Mouse (Mus musculus) olfactory bulb, adult 2 months (tissue): ENCODE measurements around the gene Olfr1220.

Experiments
- CTCF ChIP-seq: fragments of 200-500 bp; IDR thresholded peaks from 2 replicates; pipeline ENCODE4 v1.5.1; 2012; ENCODE audit warnings: low read depth, mild to moderate bottlenecking, low read length, moderate library complexity; ENCODE audit not compliant: insufficient read depth
- POLR2A ChIP-seq: fragments of 200-500 bp; IDR thresholded peaks from 2 replicates; pipeline ENCODE4 v1.6.1; 2012; ENCODE audit warnings: mild to moderate bottlenecking, low read depth, low read length, moderate library complexity; ENCODE audit not compliant: insufficient read depth

DNA sequence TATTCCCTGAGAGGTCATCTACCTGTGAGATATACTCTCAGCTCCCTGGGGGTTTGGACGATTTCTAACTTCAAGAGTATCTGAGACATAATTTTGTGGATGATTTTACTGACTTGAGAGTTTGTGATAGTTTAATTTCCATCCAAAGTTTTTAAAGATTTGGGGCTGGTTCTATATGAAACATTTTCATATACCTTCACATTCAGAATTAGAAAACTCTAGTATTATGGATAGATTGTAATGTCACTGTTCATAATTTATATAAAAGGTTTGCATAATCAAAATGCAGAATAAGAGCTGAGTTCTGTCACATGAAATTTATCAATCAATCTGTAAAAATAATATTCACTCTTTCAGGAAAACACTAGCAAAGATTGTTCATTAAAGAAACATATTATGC is 44.8 kb upstream of the Olfr1220 start, which contains the start of gene Olfr1223:
- TF ChIP-seq POLR2A: no peak
- no peak for TF ChIP-seq CTCF
